Mouse (Mus musculus) gastrocnemius, adult 2 months (tissue): Measurements from ENCODE around the gene Chd8. TPM values are rescaled to one million over a fixed set of nuclear protein-coding genes. Genes with fewer than 3 reads are reported as not detected.

Experiments used
- DNase-seq: peaks from one replicate; pipeline ENCODE4 v3.0.0; 2022
- H3K27ac ChIP-seq: fragments of 200-600 bp; 2 replicates; pipeline ENCODE4 v1.8.1; 2022; ENCODE audit warnings: mild to moderate bottlenecking
- H3K4me3 ChIP-seq: fragments of 200-600 bp; 2 replicates; pipeline ENCODE4 v1.8.1; 2022; ENCODE audit warnings: mild to moderate bottlenecking, moderate library complexity
- CTCF ChIP-seq: fragments of 200-600 bp; IDR thresholded peaks from 2 replicates; pipeline ENCODE4 v1.8.1; 2022; ENCODE audit warnings: antibody characterized with exemption, mild to moderate bottlenecking, moderate library complexity
- intact Hi-C: fragments of 180-260 bp; cut with DNase I; formaldehyde crosslinking; loops from one replicate; pipeline ENCODE4 v1.15.1; 2025
- total RNA-seq, 2 experiments: library from RNA; stranded (reverse); gene quantifications; 2 replicates each; pipeline ENCODE4 v1.2.3; 2021

Gene Chd8
- total RNA-seq, 2 experiments from 2014 or later = 33.4 to 34.9 TPM

DNA sequence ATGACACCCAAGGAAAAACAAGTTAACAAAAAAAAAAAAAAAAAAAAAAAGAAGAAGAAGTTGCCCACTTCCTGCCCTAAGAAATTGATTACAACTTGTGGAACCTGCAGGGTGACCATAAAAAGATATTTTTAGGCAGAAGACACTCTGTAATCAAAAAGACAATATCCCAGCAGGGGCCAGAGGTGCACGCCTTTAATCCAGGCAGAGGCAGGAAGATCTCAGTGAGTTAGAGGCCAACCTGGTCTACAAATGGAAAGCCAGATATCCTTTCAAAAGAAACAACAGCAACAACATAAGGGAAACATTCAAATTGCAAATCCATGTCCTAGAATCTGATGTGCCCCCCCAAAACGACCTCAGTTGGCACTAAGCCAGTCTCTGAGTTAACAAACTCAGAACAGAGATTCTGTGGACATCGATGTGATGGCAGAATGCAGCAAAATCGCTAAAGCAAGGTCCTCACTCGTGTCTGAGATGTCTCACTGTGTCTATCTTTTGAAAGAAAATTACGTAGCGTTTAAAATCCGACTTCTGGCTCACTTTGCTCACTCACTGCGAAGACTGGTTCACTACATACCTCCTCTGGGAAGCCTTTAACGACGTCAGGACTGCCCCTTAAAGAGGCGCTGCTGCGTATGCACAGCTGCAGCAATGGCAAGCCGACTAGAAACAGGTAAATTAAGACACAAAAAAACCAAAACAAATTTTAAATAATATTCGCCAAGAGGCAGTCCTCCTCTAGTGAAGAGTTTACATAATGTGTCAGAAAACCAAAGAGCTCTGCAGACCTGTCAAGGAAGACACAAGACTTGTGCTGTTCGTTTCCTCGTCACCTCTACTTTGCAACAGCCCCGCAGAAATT, 1.0 kb downstream of the Chd8 start:
- peak overlapping the region; percentile 90 for H3K4me3 ChIP-seq
- intact Hi-C loops = loop anchor here (2.0 to 10.0 kb wide), 2 partner anchors 22 to 152 kb away; partner anchors contain the start of genes Hnrnpc, Rab2b and Tox4

DNA sequence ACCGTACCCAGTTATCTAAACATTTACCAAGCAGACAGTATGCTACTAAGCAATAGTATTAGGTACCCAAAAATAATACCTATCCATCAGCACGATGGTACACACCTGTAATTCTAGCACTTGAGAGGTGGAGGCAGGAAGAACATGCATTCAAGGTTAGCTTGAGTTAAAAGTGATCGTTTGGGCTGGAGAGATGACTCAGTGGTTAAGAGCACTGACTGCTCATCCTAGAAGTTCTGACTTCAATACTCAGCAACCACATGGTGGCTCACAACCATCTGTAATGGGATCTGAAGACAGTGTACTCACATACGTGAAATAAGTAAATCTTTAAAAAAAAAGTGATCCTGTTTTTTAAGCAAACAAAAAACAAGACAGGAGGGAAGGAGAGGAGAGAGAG, 11.5 kb downstream of the Chd8 start:
- no peak for DNase-seq
- no peak overlapping the region for H3K4me3 ChIP-seq
- no peak overlapping the region for H3K27ac ChIP-seq
- intact Hi-C loops = no loop called here
- no peak for TF ChIP-seq CTCF

More for the DNA sequence above, 1.0 kb downstream of the Chd8 start:
- peak overlapping the region; percentile 94 for H3K27ac ChIP-seq
- no peak for DNase-seq
- TF ChIP-seq CTCF = no peak

DNA sequence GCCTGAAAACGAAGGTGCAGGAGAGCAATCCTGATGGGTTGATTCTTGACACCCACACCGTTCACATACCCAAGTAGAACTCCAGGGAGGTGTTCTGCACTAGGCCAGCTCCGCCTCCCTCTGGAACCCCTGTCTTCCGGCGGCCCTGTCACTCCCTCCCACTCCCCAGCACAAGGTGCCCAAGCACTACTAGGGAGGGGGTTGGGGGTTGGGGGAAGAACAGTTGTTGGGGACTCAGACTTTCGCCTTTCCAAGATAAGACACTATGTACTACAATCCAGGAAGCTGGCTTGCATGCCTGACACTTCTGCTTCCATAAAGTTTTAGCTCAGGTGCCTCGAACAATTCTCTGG, 12.9 kb downstream of the Chd8 start:
- no peak for TF ChIP-seq CTCF
- intact Hi-C loops = no loop called here
- H3K4me3 ChIP-seq = peak overlapping the region; percentile 93
- peak overlapping the region; percentile 93 for H3K27ac ChIP-seq
- DNase-seq = no peak

DNA sequence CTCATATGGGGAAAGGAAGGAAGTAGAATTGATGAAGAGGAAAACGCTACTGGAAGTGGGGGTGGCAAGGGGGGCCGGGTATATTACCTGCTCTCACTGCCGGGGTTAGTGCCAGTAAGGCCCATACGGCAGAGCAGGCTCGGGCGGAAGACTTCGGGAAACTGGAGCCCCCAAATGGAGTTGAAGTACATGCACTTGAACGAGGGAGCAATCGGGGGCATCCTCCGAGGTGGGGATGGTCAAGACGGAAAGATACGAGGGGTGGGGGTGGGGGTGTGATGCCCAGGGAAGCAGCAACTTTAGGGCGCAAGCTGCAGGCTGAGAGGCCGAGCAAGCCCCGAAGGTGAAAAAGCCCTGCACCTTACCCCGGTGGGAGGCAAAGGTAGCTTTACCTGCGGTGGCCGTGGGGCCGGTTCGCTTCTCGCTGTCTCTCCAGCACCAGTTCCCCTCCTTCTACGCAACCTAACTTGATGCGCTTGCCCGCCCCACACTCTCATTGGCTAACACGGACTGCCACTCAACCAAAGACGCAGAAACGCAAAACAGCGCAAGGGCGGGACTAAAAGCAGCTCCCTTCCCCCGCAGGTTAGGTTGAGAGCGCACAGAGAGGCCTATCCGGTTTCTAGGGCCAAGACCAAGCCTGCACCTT, 13.4 kb downstream of the Chd8 start:
- peak overlapping the region; percentile 93 for H3K27ac ChIP-seq
- no peak for TF ChIP-seq CTCF

DNA sequence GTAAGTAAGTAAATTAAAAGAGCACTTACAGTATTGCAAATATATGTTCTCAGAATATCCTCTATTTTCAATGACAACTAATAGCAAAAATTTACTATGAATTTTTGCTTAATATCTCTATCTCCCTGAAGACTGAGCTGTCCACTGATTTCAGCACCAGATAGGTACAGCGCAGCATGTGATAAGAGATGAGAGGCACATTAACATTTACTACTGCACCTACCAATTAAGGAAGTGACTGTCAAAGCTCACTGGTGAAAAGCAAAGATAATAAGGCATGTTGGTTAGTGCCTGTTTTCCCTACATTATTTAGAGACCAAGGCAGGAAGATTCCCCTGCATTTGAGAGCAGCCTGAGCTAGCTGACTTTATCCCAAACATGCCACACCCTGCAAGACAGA, 21.4 kb downstream of the Chd8 start:
- intact Hi-C loops = no loop called here
- no peak for DNase-seq
- Histone ChIP-seq H3K4me3 (no peak overlapping the region), H3K27ac (no peak overlapping the region)
- TF ChIP-seq CTCF = no peak

More for the DNA sequence above, 13.4 kb downstream of the Chd8 start:
- peak overlapping the region; percentile 93 for H3K4me3 ChIP-seq
- intact Hi-C loops = no loop called here
- peak; percentile 98 for DNase-seq

DNA sequence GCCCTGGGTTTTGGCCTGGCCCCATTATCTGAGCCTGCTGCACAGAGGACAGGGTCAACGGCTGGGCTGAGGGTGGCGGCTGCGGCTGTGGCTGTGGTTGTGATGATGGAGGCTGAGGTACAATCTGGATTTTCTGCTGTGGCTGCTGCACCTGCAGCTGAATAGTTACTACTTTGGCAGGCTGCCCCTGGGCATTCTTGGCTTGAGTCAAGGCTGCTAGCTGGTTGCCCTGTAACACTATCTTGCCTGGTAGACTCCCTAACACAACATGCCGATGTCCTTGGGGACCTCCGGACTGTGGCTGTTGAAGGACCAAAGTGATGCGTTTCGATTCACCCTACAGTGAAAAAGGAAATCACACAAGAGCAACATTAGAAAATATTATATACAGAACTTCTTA, 22.4 kb downstream of the Chd8 start:
- no peak for TF ChIP-seq CTCF
- peak; percentile 76 for DNase-seq
- intact Hi-C loops = no loop called here

DNA sequence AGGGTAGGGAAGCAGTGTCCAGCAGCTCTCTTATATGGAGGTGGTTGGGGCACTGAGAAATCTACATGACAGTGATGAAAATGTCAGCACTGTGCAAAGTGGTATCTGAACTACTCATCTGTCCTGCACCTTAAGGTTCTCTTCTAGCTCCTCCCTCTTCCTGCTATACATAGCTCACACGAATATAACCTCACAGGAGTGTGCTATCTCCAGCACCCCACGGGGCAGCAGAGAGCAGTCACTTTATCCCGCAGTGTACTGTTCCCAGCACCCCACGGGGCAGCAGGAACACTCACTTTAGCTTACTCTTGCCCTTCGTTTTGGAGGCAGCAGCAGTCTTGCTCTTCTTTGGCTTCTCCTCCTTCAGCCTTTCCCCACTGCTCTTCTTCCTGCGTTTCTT, 25.3 kb downstream of the Chd8 start:
- no peak for DNase-seq
- Histone ChIP-seq H3K4me3 (no peak overlapping the region), H3K27ac (no peak overlapping the region)
- intact Hi-C loops = loop anchor here (5.0 kb wide), 2 partner anchors 35 to 60 kb away; partner anchors contain the start of gene Supt16
- no peak for TF ChIP-seq CTCF

More for the DNA sequence above, 22.4 kb downstream of the Chd8 start:
- H3K27ac ChIP-seq = no peak overlapping the region
- H3K4me3 ChIP-seq = no peak overlapping the region

DNA sequence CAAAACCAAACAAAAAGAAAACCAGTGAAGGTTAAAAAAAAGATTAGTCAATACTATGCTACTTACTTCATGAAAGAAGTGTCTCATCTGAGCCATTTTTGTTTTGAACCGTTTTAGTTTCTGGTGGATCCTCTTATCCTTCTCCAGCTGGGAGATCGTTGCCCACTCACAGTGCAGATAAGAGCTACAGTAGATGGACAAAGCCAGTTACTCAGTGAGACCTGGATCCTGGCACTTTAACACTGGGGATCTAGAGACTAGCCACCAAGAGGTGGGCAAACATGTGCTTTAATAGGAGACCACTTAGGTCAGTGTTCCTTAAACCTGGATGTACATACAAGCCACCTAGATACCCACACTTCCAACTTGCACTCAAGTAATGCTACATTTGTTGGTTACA, 31.6 kb downstream of the Chd8 start:
- H3K4me3 ChIP-seq = no peak overlapping the region
- no peak overlapping the region for H3K27ac ChIP-seq
- TF ChIP-seq CTCF = no peak
- intact Hi-C loops = no loop called here
- DNase-seq = no peak

DNA sequence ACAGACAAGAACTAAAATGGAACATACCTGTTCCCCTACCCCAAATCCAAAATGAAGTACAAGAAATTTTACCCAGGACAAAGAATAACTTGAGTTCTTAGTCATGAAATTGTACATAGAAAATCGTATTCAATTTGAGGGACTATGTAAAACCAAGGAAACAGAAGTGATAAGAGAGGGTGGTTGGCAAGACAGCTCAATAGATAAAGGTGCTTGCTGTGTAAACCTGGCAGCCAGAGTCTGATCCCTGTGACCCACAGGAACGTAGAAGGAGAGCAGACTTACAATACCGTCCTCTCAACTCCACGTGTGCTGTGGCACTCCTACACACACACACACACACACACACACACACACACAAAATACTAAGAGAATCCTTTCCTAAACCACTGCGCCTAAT, 40.3 kb downstream of the Chd8 start:
- H3K4me3 ChIP-seq = no peak overlapping the region
- no peak for TF ChIP-seq CTCF
- intact Hi-C loops = no loop called here
- H3K27ac ChIP-seq = no peak overlapping the region
- DNase-seq = no peak

DNA sequence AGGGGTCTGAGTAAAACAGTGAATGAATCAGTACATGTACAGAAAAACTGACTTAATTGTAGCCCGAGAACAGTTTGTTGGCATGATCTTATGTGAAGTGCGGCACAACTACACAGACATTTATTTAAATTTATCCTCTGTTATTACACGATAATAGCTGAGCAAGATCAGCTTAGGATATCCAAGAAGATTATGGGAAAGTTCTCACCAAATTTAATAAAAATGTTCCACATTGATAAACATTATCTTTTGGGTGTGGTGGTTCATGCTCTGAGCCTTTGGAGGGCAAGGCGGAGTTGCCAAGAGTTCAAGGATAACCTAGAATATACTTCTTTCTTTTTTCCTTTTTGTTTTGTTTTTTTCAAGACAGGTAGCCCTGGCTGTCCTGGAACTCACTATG, 58.2 kb downstream of the Chd8 start:
- intact Hi-C loops = loop anchor here (5.0 kb wide), 2 partner anchors 33 to 92 kb away; no protein-coding TSS in a partner anchor

DNA sequence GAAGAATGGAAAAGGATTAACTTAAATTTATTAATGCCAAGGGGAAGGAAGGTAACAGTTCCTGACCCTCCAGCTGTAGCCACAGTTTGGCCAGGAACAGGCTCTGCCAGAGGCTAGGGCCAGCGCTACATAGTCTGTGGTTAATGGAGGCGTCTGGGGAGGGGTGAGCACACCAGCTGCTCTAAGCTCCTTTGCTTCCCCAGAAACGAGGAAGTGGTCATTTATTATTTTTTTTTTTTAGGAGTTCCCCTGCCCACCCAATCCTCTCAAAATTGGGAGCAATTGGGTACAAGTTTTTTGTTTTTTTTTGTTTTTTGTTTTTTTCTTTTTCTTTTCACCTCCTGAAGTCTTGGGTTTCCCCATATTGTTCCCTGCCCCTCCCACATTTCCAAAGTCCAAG, 59.4 kb downstream of the Chd8 start:
- Histone ChIP-seq H3K27ac (peak overlapping the region; percentile 99), H3K4me3 (peak overlapping the region; percentile 92)
- TF ChIP-seq CTCF = no peak
- DNase-seq = no peak
- intact Hi-C loops = loop anchor here (5.0 kb wide), 2 partner anchors 34 to 91 kb away; no protein-coding TSS in a partner anchor

More for the DNA sequence above, 58.2 kb downstream of the Chd8 start:
- DNase-seq = no peak
- Histone ChIP-seq H3K4me3 (no peak overlapping the region), H3K27ac (no peak overlapping the region)
- no peak for TF ChIP-seq CTCF

DNA sequence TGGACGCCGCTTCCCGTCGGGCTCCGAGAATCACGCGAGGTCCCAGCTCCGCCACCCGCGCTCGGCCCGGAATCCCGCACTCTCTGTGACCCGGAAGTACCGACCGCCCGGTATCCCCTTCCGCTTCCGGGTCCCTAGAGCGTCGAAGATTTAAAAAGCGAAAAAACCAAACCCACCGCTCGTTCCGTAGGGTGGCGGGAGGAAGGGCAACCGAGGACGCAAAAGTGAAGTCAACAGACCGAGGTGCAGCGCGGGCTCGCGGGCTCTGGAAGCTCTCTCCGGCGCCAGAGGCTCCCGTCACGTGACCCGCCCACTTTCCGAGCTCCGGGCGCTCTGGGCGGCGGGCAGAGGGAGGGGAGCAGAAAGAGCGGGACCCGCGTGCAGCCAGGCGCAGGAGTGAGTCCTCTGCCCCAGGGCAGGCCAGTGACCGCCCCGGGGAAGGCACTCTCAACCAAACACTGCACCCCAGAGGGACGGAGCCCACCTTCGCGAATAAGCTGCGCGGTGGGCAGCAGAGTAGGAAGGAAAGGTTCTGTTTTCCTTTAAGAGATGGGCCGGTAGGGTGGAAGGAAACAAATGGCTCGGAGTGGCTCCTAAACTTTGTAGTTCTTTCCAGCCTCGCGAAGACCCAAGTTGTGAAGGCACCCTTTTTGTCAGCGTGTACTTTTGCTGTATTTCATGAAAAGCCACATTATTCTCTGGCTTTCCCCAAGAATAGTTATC, 60.3 kb downstream of the Chd8 start, which contains the start of gene Supt16:
Supt16 (minus strand) TSS at position 261 of the 723 bp plus-strand sequence.
- intact Hi-C loops = loop anchor here (5.0 kb wide), 2 partner anchors 35 to 90 kb away; no protein-coding TSS in a partner anchor
- DNase-seq = peak; percentile 90
- Histone ChIP-seq H3K4me3 (peak within 1 kb of the TSS; percentile 92), H3K27ac (peak within 1 kb of the TSS; percentile 99)
- no peak for TF ChIP-seq CTCF
